Comparison of ENCODE assay signal across 8 mouse cellular contexts in genomic region chr19:53066934-53067333, GRCm38 (mm10). TPM values are rescaled to one million over a fixed set of nuclear protein-coding genes. Genes with fewer than 3 reads are reported as not detected.
DNase-seq lines count a peak whose midpoint lies in the region; ATAC-seq lines count a peak whose summit lies in the region.

No protein-coding gene starts in this region.

- peak overlapping the region; percentile 70 for H3K27ac ChIP-seq in heart, embryonic 13.5 days (replicated peaks)

- no peaks in the 10 kb centered on the region for H3K36me3 ChIP-seq in heart, embryonic 13.5 days

- H3K9ac ChIP-seq in heart, embryonic 13.5 days: no peak overlapping the region; the same call in 1 of the 2 replicates

- WGBS in heart, embryonic 13.5 days: 43% methylated on average over 10 of the region's 10 CpGs

- H3K27me3 ChIP-seq in heart, embryonic 13.5 days (replicated peaks): no peaks in the 10 kb centered on the region

- peaks cover 41% of the 10 kb centered on the region for H3K4me1 ChIP-seq in heart, embryonic 13.5 days

- peak overlapping the region; percentile 45 for H3K4me2 ChIP-seq in heart, embryonic 13.5 days

- H3K4me3 ChIP-seq in heart, embryonic 13.5 days: no peak overlapping the region

- ATAC-seq in heart, embryonic 13.5 days (ENCODE audit: extremely low read depth, insufficient number of reproducible peaks, low FRiP score, low TSS enrichment): no peak; the same call in 1 of the 2 replicates

- H3K9me3 ChIP-seq in heart, embryonic 13.5 days: no peaks in the 10 kb centered on the region

- DNase-seq in urinary bladder, postnatal 14 days (ENCODE audit: low spot score): peak; percentile 63
- no peak for DNase-seq in urinary bladder, postnatal 10 days (ENCODE audit: low spot score)
- DNase-seq in kidney, postnatal 36 days: peak; percentile 60 to 77
- no peak for DNase-seq in thymus, adult 18-20 months
- DNase-seq in thymus, postnatal 0 days (ENCODE audit: low spot score): no peak
- DNase-seq in natural killer cell, adult 2 months (ENCODE audit: low spot score in 2 of 2): no peak
- DNase-seq in left cerebral cortex, adult 11 months (ENCODE audit: low spot score): no peak

RNA-seq across cellular contexts. Expression of gene Xpnpep1, which starts 26.9 kb away (rescaled TPM):
- polyA plus RNA-seq in heart, embryonic 13.5 days (2015; fragmentation: Nextera tagmentation; extraction: Ambion mirVana): 142 and 151 TPM in 2 replicates
- polyA plus RNA-seq in thymus, postnatal 0 days (2015; fragmentation: Nextera tagmentation; extraction: Ambion mirVana): 79.6 and 81.6 TPM in 2 replicates

Comparison
In these comparisons a context has a peak if more than half of its experiments do, and no peak if none do; other contexts are left out.
1. DNase-seq: peak in urinary bladder, postnatal 14 days (single experiment) and kidney, postnatal 36 days (2 of 2); none in urinary bladder, postnatal 10 days (single experiment), thymus, adult 18-20 months (0 of 2), thymus, postnatal 0 days (single experiment), natural killer cell, adult 2 months (0 of 2) and left cerebral cortex, adult 11 months (single experiment).